Mouse (Mus musculus) lung, adult 2 months (tissue): ENCODE measurements around the gene Klc2. TPM values are rescaled to one million over a fixed set of nuclear protein-coding genes. Genes with fewer than 3 reads are reported as not detected.

Experiments used
- DNase-seq: peaks from one replicate; pipeline ENCODE4 v3.0.0; 2022
- H3K4me1 ChIP-seq: fragments of 200-500 bp; 2 replicates; pipeline ENCODE4 v1.6.1; 2011; ENCODE audit warnings: low read length; ENCODE audit not compliant: control insufficient read depth, insufficient read depth
- H3K4me3 ChIP-seq: fragments of 200-500 bp; replicated peaks from 2 replicates; pipeline ENCODE3; 2011; ENCODE audit warnings: low read depth, mild to moderate bottlenecking, control low read depth, low read length; ENCODE audit errors: extremely low read depth
- CTCF ChIP-seq: fragments of 200-500 bp; IDR thresholded peaks from 2 replicates; pipeline ENCODE4 v1.5.1; 2011; ENCODE audit warnings: mild to moderate bottlenecking, low read length, control low read depth; ENCODE audit not compliant: insufficient read depth
- POLR2A ChIP-seq: fragments of 200-500 bp; IDR thresholded peaks from 2 replicates; pipeline ENCODE4 v1.6.1; 2011; ENCODE audit warnings: low read depth, mild to moderate bottlenecking, control low read depth, low read length, borderline replicate concordance; ENCODE audit errors: extremely low read depth
- WGBS: fragments of 180-500 bp; shearing (Covaris S2); methylation state at CpG from one replicate; pipeline ENCODE4 v1.1.7; 2018; 5-methylcytosine and 5-hydroxymethylcytosine counted together
- polyA plus RNA-seq: library from polyadenylated mRNA; depleted of rRNA; stranded (reverse); fragments of >200 nt; gene quantifications from 2 replicates; pipeline ENCODE4 v1.2.3, GENCODE M21; 2012

Klc2 gene
- polyA plus RNA-seq, 1 experiment: 47.3 TPM

GRCm38 (mm10) chr19:5108271-5108575, 10.1 kb downstream of the Klc2 start:
- no peak for DNase-seq
- TF ChIP-seq CTCF: peak; percentile 26; the same call in 1 of the 2 replicates
- no peak for TF ChIP-seq POLR2A
- H3K4me3 ChIP-seq: no peak overlapping the region
- peaks cover 6% of the 10 kb centered on the region for H3K4me1 ChIP-seq
- WGBS: 21% methylated on average over 5 of the region's 5 CpGs

- WGBS: 73% methylated on average over 18 of the region's 18 CpGs
- H3K4me1 ChIP-seq: peaks cover 6% of the 10 kb centered on the region
- H3K4me3 ChIP-seq: no peak overlapping the region
- no peak for DNase-seq
- TF ChIP-seq POLR2A (no peak), CTCF (no peak)
Measured at GRCm38 (mm10) chr19:5107556-5108270, 10.6 kb downstream of the Klc2 start.

- peak; percentile 96 for DNase-seq
- Histone ChIP-seq H3K4me3 (peak within 1 kb of the TSS; percentile 99), H3K4me1 (peaks cover 6% of the 10 kb centered on the region)
- WGBS: under 1% methylated on average over 46 of the region's 46 CpGs
- TF ChIP-seq POLR2A: peak; percentile 79; the same call in 1 of the 2 replicates
- TF ChIP-seq CTCF: no peak
Measured at GRCm38 (mm10) chr19:5106731-5107191, 11.6 kb downstream of the Klc2 start, which contains the start of gene Rab1b. Gene Rab1b (minus strand): TSS chr19:5107072.

GRCm38 (mm10) chr19:5106074-5106473, 12.3 kb downstream of the Klc2 start:
- TF ChIP-seq POLR2A (no peak), CTCF (no peak)
- peaks cover 6% of the 10 kb centered on the region for H3K4me1 ChIP-seq
- WGBS: under 1% methylated on average over 9 of the region's 9 CpGs
- peak overlapping the region; percentile 99 for H3K4me3 ChIP-seq
- DNase-seq: no peak

GRCm38 (mm10) chr19:5098363-5099143, 19.8 kb downstream of the Klc2 start, which contains the start of gene Cnih2:
Gene Cnih2 (minus strand): TSS chr19:5098521.
- 8% methylated on average over 40 of the region's 48 CpGs for WGBS
- no peak within 1 kb of the TSS for H3K4me3 ChIP-seq
- 0 out of 2 replicates have a peak, but pooled peaks have one; percentile 29 for TF ChIP-seq POLR2A
- no peak for TF ChIP-seq CTCF
- peaks cover 6% of the 10 kb centered on the region for H3K4me1 ChIP-seq
- peak; percentile 61 for DNase-seq

- TF ChIP-seq CTCF (no peak), POLR2A (no peak)
- H3K4me1 ChIP-seq: peaks cover 6% of the 10 kb centered on the region
- H3K4me3 ChIP-seq: no peak overlapping the region
- no peak for DNase-seq
- 7% methylated on average over 29 of the region's 31 CpGs for WGBS
Measured at GRCm38 (mm10) chr19:5097521-5098362, 20.6 kb downstream of the Klc2 start.

GRCm38 (mm10) chr19:5095887-5096474, 22.4 kb downstream of the Klc2 start:
- TF ChIP-seq CTCF (no peak), POLR2A (no peak)
- WGBS: 9% methylated on average over 9 of the region's 9 CpGs
- H3K4me1 ChIP-seq: peaks cover 6% of the 10 kb centered on the region
- no peak overlapping the region for H3K4me3 ChIP-seq
- DNase-seq: no peak

GRCm38 (mm10) chr19:5094746-5095417, 23.5 kb downstream of the Klc2 start:
- peaks cover 6% of the 10 kb centered on the region for H3K4me1 ChIP-seq
- H3K4me3 ChIP-seq: no peak overlapping the region
- WGBS: 40% methylated on average over 11 of the region's 11 CpGs
- DNase-seq: no peak
- TF ChIP-seq POLR2A (no peak), CTCF (no peak)

- peak; percentile 88 for DNase-seq
Measured at GRCm38 (mm10) chr19:5094243-5094632, 24.1 kb downstream of the Klc2 start.

More at GRCm38 (mm10) chr19:5094243-5094632, 24.1 kb downstream of the Klc2 start:
- Histone ChIP-seq H3K4me1 (peaks cover 6% of the 10 kb centered on the region), H3K4me3 (no peak overlapping the region)
- WGBS: 2% methylated on average over 21 of the region's 21 CpGs
- TF ChIP-seq POLR2A (peak; percentile 11; the same call in 1 of the 2 replicates), CTCF (peak; percentile 66)
